Mouse (Mus musculus): ENCODE data around the gene Slc8b1. TPM values are rescaled to one million over a fixed set of nuclear protein-coding genes. Genes with fewer than 3 reads are reported as not detected.
A peak's percentile ranks its signal among the peaks of the same experiment; 100 is the strongest.
"Not testable (repeated sequence)": the region's sequence is repeated elsewhere in the genome, so short reads cannot be mapped to it uniquely, and the experiment has no call there.

The Slc8b1 gene
- total RNA-seq, 2 experiments from 2014 or later, result 26.4 to 31.7 TPM

GRCm38 (mm10) chr5:120495064-120495702 is 15.8 kb upstream of the Slc8b1 start:
- no peak for DNase-seq (ENCODE audit: low spot score in 2 of 2)

GRCm38 (mm10) chr5:120495703-120496226 is 15.2 kb upstream of the Slc8b1 start:
- no peak for DNase-seq (ENCODE audit: low spot score in 2 of 2)

DNA sequence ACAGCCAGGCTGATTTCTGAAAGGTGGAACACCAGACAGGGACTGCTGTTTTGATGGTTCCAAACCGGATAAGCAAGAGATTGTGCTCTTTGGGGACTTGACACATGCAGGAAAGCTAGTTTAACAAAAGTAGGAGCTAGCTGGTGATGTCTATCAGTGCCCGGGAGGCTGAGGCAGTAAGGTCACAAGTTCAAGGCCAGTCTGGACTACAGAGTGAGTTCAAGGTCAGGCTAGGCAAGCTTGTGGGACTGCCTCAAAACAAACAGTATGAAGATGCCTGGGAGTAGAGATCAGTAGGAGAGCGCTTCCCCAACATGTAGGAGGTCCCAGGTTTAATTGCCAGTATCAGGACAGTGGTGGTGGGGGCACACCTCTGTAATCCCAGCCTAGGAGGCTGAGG is 13.9 kb upstream of the Slc8b1 start:
- no peak for DNase-seq (ENCODE audit: low spot score in 2 of 2)

- no peak for DNase-seq (ENCODE audit: low spot score in 2 of 2)
Observed at GRCm38 (mm10) chr5:120499202-120499601, 11.8 kb upstream of the Slc8b1 start.

DNA sequence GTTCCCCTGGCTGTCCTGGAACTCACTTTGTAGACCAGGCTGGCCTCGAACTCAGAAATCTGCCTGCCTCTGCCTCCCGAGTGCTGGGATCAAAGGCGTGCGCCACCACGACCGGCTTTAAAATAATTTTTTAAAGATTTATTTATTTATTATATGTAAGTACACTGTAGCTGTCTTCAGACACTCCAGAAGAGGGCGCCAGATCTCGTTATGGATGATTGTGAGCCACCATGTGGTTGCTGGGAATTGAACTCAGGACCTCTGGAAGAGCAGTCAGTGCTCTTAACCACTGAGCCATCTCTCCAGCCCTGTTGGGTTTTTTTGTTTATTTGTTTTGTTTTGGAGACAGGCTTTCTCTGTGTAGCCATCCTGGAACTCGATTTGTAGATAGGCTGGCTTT is 10.4 kb upstream of the Slc8b1 start:
- not testable (repeated sequence) for DNase-seq (ENCODE audit: low spot score in 2 of 2)

DNA sequence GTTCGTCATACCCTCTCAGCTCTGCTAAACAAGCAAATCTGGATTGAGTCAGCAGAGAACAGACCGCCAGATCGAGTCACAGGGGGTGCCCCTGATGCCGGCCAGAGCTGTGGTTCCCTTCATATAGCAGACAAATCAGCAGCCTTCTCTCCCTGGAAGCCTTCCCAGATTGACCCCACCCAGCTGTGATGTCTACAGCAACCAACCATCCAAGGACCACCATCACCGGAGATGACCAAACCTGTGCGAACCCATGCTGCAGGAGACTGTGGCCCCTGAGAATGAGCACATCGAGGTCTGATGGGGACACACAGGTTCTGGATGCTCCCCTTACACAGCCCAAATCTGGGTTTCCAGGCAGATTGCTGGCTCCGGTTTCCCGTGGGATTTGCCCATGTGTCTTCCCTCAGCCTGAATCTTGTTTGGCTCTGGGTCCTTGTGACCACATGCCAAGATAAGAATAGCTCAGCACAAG is 8.8 kb upstream of the Slc8b1 start:
- no peak for DNase-seq (ENCODE audit: low spot score in 2 of 2)

DNA sequence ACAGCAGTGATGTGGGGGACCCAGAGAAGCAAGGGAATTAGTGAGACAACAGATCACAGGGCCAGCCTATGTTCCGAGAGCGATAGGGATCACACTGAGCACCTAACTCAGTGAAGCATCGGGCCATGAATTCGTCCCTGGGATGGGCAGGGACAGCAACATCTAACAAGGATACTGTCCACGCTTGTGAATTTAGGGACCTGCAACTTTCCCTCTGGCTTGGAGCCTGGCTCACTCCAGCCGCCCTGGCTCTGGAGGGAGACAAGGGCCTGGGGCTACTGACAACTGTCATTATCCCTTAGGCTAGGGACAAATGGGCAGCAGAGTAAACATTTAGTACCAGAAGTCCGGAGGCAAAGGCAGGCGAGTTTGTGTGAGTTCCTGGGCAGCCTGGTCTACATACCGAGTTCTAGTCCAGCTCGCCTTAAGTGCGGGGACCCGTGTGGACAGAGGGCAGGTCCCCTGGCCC is 8.3 kb upstream of the Slc8b1 start:
- no peak for DNase-seq (ENCODE audit: low spot score in 2 of 2)

- peak; percentile 77 to 79 for DNase-seq (ENCODE audit: low spot score in 2 of 2)
Observed at GRCm38 (mm10) chr5:120503144-120503795, 7.7 kb upstream of the Slc8b1 start, which contains the start of gene Plbd2. Gene Plbd2 (minus strand): TSS chr5:120503625.

DNA sequence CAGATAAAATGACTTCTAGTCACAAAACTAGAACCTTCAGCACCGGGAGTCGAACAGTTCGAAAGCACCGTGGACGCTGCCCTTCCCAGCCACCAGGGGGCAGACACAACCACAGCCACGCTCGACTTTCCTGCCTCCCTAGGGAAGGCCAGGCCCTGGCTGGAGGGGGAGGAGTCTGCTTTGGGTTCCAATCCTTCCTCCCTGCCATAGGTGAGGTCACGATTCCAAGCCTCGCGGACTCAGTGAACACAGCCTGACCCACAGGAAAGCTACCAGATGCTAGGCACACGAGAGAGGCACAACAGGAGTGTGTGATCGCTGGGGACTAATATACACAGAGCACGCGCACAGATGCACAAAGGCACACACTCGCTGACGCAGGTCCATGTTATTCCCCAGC is 5.6 kb upstream of the Slc8b1 start:
- peak; percentile 81 to 87 for DNase-seq (ENCODE audit: low spot score in 2 of 2)

DNA sequence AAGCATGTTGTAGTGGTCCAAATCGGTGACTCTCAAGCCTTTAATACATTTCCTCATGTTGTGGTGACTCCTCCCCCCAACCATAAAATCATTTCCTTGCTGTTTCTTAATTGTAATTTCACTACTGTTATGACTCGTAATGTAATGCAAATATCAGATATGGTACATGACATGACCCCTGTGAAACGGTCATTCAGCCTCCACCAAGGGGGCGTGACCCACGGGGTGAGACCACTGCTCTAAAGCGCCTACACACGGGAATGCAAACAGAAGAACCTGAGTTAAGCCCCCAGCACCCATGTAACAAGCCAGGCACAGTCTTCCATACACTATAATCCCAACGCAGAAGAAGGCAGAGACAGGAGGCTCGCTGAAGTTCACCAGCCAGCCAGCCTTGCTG is 5.2 kb upstream of the Slc8b1 start:
- DNase-seq (ENCODE audit: low spot score in 2 of 2), result no peak

GRCm38 (mm10) chr5:120506490-120506889 is 4.5 kb upstream of the Slc8b1 start:
- DNase-seq (ENCODE audit: low spot score in 2 of 2), result no peak

DNA sequence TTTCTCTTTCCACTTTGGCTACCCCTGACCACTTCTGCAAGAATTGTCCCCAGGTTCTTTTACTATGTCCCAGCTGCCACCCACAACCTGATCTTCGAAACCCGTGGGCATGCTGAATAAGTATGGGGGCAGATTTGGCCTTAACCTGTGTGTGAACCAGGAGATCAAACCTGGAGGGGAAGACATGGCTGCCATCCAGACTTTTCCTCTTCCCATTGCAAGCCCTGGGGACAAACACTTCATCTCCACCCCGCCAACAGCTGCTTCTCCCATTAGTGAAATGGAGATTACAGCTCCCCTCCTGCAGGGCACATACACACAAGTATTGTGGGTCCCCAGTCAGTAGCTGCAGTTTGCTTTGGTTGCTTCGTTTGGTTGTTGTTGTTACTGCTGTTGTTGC is 3.7 kb upstream of the Slc8b1 start:
- no peak for DNase-seq (ENCODE audit: low spot score in 2 of 2)

GRCm38 (mm10) chr5:120511643-120512220 is 764 bp downstream of the Slc8b1 start:
- no peak for DNase-seq (ENCODE audit: low spot score in 2 of 2)

DNA sequence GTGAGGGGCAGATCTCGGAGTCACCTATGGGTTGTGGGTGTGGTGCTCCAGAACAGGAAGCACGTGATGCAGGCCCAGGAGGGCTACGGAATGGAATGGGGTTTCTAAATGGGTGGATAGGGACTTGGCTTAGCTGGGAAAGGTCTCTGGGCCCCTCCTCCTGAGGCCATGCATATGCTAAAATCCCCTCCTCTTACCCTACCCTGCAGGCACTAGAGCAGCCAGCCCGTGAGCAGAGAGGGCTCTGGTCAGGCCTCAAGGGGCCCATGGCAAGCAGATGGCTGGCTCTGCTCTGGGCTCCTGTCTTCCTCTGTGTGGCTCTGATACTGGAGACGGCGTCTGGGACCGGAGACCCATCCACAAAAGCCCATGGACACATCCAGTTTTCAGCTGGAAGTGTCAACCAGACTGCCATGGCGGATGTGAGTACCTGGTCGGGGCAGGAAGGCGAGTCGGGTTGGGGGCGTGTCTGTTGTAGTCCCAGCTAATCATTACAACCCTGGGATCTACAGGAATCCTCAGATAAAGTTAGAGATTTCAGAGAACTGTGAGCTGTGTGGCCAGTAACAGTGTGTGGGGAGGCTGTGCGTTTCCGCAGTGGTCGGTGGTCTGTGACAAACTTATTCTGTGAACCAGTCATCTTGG is 2.1 kb downstream of the Slc8b1 start:
- no peak for DNase-seq (ENCODE audit: low spot score in 2 of 2)

DNA sequence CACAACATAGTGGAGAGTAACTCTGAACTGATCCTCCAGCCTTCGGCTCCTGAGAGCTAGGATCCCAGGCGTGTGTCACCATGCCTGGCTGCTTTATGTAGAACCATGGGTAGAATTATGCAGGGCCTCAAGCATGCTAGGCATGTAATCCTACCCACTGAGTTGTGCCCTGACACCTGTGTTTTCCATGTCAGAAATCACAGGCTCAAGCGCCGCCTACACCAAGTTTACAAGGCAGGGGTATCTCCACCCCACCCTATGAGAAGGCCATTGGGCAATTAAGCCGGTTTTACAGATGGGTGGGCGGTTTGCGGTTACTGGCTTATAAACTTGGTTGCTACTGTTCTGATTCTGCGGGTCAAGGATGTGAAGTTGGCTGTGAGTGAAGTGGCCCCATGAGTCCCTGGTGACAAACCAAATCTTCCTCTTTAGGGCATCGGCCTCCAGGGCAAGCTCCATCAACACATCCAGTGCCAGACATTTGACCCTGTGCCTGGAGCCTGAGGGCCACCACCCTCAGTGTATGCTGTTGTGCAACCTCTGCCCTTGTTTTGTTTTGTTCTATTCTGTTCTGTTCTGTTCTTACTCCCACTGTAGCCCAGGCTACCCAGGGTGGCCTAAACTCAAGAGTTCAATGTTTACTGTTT is 3.2 kb downstream of the Slc8b1 start:
- no peak for DNase-seq (ENCODE audit: low spot score in 2 of 2)

DNA sequence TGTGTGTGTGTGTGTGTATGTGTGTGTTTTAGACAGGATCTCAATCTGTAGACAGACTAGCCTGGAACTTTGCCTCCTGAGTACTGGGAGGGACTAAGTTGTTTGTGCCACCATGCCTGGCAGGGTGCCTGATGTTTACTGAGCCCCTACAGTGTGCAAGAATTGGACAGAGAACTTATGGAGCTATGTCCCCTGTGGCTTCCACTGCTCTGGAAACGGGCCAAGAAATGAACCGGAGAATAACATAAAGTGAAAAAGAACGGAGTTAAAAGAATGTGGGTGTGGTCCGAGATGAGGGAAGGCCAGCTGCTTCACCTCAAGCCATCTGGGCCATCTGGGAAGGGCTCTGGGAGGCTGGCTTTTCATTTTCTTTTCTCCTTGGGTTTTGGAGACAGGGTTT is 3.8 kb downstream of the Slc8b1 start:
- no peak for DNase-seq (ENCODE audit: low spot score in 2 of 2)

DNA sequence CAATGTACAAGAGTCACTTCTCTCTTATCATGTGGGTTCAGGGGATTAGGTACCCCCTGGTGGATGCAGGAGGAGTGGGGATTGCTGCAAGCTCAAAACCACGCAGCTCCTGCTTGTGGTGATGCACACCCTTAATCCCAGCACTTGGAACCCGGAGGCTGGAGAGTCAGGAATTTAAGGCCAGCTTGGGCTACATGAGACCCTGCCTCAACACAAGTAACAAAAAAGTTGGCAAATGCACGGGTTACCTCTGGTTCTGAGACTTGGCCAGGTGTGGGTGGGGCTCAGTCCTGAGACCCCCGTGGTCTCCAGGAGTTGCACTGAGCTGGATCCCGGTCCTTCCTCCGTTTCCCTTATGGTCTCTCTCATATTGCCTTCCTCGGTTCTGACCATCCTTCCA is 4.5 kb downstream of the Slc8b1 start:
- DNase-seq (ENCODE audit: low spot score in 2 of 2), result no peak

DNA sequence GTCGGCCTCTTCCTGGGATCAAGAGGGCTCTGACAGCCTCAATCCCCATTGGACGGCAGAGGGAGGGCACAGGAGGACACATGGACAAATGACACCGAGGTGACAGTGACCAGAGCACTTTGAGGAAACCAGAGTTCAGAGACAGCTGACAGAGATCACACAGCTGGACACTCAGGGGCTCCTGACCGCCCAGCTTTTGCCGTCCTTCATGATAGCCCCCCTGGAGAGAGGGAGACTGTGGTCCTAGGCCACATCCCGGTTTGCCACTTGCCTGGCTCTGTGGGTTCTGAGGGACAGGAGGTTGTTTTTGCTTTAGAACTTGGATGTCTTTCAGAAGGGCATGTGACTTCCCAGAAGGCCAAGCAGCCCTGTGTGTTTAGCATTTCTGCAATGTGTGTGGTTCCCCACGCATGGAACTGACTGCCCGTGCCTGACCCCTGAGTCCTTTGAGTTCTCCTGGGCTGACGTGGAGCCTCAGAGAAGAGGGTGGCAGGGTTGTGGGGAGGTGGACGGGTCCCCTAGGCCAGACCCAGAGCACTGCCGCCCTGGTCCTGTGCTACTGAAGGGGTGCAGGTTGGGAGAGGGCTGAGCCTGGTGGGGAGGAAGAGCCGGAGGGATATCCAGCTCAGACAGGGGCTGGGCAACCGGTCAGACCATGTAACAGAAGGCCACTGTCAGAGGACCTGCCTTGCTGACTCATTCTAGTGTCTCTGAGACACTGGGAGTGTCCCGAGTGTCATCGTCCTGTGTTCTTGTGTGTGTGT is 5.4 kb downstream of the Slc8b1 start:
- peak in 1 of 2 experiments; percentile 40 for DNase-seq (ENCODE audit: low spot score in 2 of 2)

- peak in 1 of 2 experiments; percentile 44 for DNase-seq (ENCODE audit: low spot score in 2 of 2)
Observed at GRCm38 (mm10) chr5:120517552-120517951, 6.6 kb downstream of the Slc8b1 start.

- DNase-seq (ENCODE audit: low spot score in 2 of 2), result peak in 1 of 2 experiments; percentile 46
Observed at GRCm38 (mm10) chr5:120522649-120523048, 11.7 kb downstream of the Slc8b1 start.
